8 mouse cellular contexts compared by ENCODE assay signal in the genomic region with DNA sequence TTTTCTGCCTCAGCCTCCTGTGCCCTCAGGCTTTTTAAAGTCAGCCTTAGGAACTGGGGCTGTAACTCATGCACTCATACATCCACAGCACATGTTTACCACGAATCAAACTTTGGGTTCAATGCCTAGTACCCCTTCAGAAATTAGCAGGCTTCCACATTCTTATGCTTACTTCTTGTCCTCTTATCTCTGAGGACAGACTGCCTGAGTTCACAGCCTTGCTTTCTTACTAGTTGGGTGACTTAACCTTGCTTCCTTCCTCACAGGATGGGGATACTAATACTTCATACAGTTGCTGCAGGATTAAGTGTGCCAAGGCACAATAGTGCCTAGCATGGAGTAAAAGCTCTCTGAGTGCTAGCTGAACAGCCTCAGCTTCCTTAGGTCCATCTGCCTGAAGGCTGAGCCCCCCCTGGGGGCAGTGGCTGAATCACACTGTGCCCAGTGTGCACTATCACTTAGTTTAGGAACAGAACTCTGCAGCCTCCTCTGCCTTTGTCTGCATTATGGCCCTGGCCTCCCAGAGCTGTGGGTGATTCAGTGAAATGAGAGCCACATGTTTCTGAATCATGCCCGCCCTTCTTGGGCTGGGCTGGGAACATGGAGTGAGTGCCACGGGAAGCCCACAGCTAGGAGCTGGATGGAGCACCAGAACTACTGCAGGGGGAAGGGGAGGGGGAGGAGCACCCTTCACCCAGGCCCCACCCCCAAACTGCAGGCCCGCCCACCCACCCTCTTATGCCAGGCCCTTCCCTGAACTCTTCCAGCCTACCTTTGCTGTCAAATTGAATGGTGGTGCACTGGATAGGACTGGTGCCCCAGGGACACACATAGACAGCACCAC. TPM values are rescaled to one million over a fixed set of nuclear protein-coding genes. Genes with fewer than 3 reads are reported as not detected.
A peak's percentile ranks its signal among the peaks of the same experiment; 100 is the strongest.
DNase-seq lines count a peak whose midpoint lies in the region; ATAC-seq lines count a peak whose summit lies in the region.

No protein-coding gene starts in this region.

- no peak for ATAC-seq in cerebellum, adult (ENCODE audit: insufficient number of reproducible peaks, low FRiP score, low TSS enrichment)
- no peak for ATAC-seq in neural tube, embryonic 11.5 days (ENCODE audit: insufficient read depth, low FRiP score, low TSS enrichment)
- no peak for ATAC-seq in inflammation-experienced regulatory T-cells, adult 6 months

- H3K9me3 ChIP-seq in neural tube, embryonic 11.5 days (ENCODE audit: control insufficient read depth, low read length) = no peaks in the 10 kb centered on the region

- peaks cover 3% of the 10 kb centered on the region; the same call in 1 of the 2 replicates for H3K4me1 ChIP-seq in neural tube, embryonic 11.5 days (ENCODE audit: control insufficient read depth, insufficient read depth, low read length)

- 40% methylated on average over 4 of the region's 4 CpGs for WGBS in neural tube, embryonic 11.5 days

- H3K4me3 ChIP-seq in neural tube, embryonic 11.5 days (ENCODE audit: low read depth, low read length) = no peak overlapping the region

- no peak overlapping the region for H3K27ac ChIP-seq in neural tube, embryonic 11.5 days (ENCODE audit: low read depth, low read length)

- H3K27me3 ChIP-seq in neural tube, embryonic 11.5 days (ENCODE audit: control insufficient read depth, insufficient read depth, low read length) = no peaks in the 10 kb centered on the region

- H3K36me3 ChIP-seq in neural tube, embryonic 11.5 days (ENCODE audit: control insufficient read depth, insufficient read depth, low read length) = 0 out of 2 replicates have a peak, but pooled peaks cover 3% of the 10 kb centered on the region

- peak overlapping the region; percentile 22; the same call in 1 of the 2 replicates for H3K9ac ChIP-seq in neural tube, embryonic 11.5 days (ENCODE audit: low read length)

- DNase-seq in cerebellum, adult 11-12 months = peak; percentile 23
- no peak for DNase-seq in neural tube, embryonic 11.5 days (ENCODE audit: low spot score)
- no peak for DNase-seq in neural tube, embryonic 10.5 days (ENCODE audit: extremely low spot score, low spot score)
- peak; percentile 23 to 29 for DNase-seq in kidney, postnatal 36 days
- DNase-seq in layer of hippocampus, adult 18-20 months (ENCODE audit: low spot score in 2 of 2) = no peak
- DNase-seq in gastrocnemius, postnatal 4 days (ENCODE audit: low spot score in 2 of 2) = no peak

- no peak overlapping the region for H3K4me2 ChIP-seq in neural tube, embryonic 11.5 days (ENCODE audit: low read depth)

RNA-seq across cellular contexts. Expression of a gene that starts 8.1 kb away (rescaled TPM):
- polyA plus RNA-seq in neural tube, embryonic 11.5 days (2014; fragmentation: Nextera tagmentation; extraction: Ambion mirVana) = 21.0 and 21.3 TPM in 2 replicates
- 1 to 10 TPM; 1.1 to 1.2 TPM for total RNA-seq in layer of hippocampus, adult 18-20 months (2021)
- total RNA-seq in gastrocnemius, postnatal 4 days (2021) = 10 to 100 TPM; 65.8 to 68.1 TPM
- 1 to 10 TPM in 2 of 3 experiments, under 1 TPM in 1; 0.74 to 1.8 (median 1.5) TPM for polyA plus RNA-seq in inflammation-experienced regulatory T-cells, adult 6 months (2017; shearing (Covaris generic))

RNA-seq across cellular contexts. Expression of a gene that starts 18.6 kb away (rescaled TPM):
- polyA plus RNA-seq in neural tube, embryonic 11.5 days (2014; fragmentation: Nextera tagmentation; extraction: Ambion mirVana) = 26.1 and 27.5 TPM in 2 replicates
- total RNA-seq in layer of hippocampus, adult 18-20 months (2021) = 10 to 100 TPM; 43.7 to 49.8 TPM
- 10 to 100 TPM; 62.1 to 70.0 TPM for total RNA-seq in gastrocnemius, postnatal 4 days (2021)
- not detected for polyA plus RNA-seq in inflammation-experienced regulatory T-cells, adult 6 months (2017; shearing (Covaris generic))

RNA-seq across cellular contexts. Expression of a gene that starts 48.1 kb away (rescaled TPM):
- 0.34 and 0.50 TPM in 2 replicates for polyA plus RNA-seq in neural tube, embryonic 11.5 days (2014; fragmentation: Nextera tagmentation; extraction: Ambion mirVana)
- total RNA-seq in layer of hippocampus, adult 18-20 months (2021) = under 1 TPM; 0.54 to 0.63 TPM
- total RNA-seq in gastrocnemius, postnatal 4 days (2021) = under 1 TPM; 0.16 to 0.20 TPM
- polyA plus RNA-seq in inflammation-experienced regulatory T-cells, adult 6 months (2017; shearing (Covaris generic)) = not detected

Comparison
In these comparisons a context has a peak if more than half of its experiments do, and no peak if none do; other contexts are left out.
1. DNase-seq: peak in cerebellum, adult 11-12 months (single experiment) and kidney, postnatal 36 days (2 of 2); none in neural tube, embryonic 11.5 days (single experiment), neural tube, embryonic 10.5 days (single experiment), layer of hippocampus, adult 18-20 months (0 of 2) and gastrocnemius, postnatal 4 days (0 of 2).
2. RNA of a gene that starts 8.1 kb away (total RNA-seq): 65.8 to 68.1 TPM in gastrocnemius, postnatal 4 days; 1.1 to 1.2 TPM in layer of hippocampus, adult 18-20 months; every median in the first group is over 10 times any median in the second.